Mouse (Mus musculus) embryo, embryonic 10 days (tissue): ENCODE results near the gene Gm49661.

Source experiments
- DNase-seq: peaks from one replicate; pipeline ENCODE4 v3.0.0-alpha.2; 2015; ENCODE audit warnings: low spot score

The Gm49661 gene

DNA sequence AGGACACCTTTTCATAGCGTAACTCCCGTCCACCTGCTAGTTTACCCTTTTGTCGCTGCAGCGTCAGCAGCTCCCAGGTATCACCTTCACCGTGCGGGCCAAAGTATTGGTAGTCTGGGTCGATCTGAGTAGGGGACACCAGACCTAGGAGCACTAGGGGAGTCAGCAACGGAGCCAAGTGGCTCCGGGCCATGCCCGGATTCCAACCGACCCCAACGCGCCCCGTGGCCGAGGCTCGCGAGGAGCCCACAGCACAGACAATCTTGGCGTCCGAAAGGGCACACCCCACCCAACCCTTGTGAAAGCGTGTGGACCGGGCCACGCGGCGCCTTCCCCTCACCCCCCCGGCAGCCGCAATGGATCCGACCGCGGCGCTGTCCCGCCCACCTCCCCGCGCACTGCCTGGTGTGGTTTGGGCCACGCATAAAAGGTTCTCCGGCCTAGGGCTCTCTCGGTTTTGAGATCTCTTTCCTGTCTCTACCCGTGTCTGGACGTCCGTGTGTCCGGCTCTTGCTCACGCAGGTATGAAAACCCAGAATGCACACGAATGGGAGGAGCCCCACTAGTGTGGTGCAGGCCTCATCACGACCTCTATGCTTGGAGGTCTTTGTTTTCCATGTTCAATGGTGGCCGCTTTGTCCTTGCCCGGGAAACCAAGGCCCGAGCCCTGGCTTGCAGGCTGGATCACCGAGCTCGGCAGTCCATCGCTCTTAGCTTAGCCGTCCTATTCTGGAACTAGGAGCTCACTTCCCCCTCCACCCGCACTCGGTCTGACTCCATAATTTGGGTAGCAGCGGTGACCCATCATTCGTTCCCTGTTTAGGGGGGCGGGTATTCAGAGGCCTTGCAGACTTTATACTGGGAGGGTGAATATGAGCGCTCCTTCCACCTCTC, at the start of gene Gm49661, which contains the start of the genes Prdx2 and Rnaseh2a:
TSS of gene Gm49661 (minus strand) at position 193 of the 894 bp plus-strand sequence.
TSS of gene Prdx2 (plus strand) at position 347 of the 894 bp plus-strand sequence.
TSS of gene Rnaseh2a (minus strand) at position 527 of the 894 bp plus-strand sequence.
- peak; percentile 83 for DNase-seq

DNA sequence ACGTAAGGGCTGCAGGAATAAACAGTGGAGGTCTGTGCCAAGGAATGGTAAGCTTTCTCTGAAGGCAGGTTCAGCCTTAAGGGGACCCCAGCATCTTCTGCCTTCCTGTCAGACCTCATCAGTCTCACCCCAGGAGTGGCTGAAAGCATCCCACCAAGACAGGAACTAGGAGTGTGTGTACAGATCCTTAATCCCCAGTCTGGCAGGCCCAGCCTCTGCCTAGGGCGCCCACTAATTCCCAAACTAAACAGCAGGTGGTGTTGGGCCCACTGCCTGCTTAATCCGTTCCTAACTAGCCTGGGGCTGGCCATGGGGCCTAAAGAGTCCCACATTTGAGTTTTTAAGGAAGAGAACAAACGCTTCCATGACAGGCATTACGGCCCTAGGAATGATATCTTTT, 48.0 kb upstream of the Gm49661 start:
- DNase-seq = no peak

DNA sequence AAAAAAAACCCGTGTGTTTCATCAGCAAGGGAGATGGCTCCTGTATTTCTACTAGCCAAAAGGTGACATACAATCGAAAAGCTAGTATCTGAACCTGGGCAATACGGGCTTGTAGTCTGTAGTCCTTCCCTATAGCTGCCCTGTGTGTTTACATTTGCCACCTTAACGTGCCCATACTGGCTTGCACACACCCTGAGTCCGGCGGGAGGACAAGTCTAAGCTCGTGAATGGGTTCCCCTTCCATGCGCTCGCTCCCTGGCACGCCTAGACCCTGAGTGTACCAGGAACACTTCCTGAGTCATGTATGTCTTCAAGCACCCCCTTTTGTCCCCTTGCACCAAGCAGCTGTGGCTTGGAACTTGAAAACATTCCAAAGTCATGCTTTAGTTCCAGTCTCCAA, 47.5 kb upstream of the Gm49661 start:
- DNase-seq = no peak

DNA sequence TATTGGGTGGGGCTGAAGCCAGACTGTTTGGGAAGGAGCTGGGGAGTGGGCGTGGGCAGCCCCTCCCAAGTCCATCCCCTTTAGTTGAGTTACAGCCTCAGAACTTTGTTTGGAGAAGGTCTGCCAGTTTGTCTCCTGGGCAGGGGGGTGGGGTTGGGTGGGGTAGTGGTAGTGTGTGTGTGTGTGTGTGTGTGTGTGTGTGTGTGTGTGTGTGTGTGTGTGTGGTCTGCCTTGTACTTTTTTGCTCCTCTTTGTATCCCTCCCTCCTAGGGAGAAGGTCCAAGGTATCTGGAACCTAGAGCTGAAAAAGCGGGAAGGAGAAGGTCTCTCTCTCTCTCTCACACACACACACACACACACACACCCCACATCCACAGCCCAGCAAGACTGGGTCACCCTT, 45.2 kb upstream of the Gm49661 start, which contains the start of gene Best2:
TSS of gene Best2 (minus strand) at position 101 of the 400 bp plus-strand sequence.
- no peak for DNase-seq

DNA sequence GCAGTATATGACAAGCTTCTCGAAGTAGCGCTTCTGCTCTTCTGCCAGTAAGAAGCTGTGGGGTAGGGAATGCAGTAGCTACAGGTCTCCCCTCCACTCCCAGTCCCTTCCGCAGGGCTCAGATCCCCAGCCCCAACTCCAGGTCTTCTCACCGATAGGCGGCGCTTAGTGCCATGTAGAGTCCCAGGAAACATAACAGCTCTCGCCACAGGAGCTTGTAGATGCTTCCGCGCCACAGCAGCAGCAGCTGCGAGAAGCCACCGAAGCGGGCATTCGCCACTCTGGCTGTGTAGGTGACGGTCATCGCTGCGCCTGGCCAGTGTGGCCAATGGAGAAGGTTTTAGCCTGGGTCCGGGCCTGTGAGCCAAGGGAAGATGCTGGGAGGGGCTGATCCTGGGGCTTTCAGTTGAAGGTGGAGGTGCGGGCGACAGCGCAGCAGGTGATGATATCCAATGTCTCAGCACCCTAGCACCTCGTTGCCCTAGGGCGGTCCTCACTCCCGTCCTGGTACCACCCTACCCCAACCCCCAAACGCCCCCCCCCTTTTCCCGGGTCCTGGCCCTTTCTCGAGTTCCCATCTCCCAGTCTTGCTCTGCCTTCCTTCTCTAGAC, 44.1 kb upstream of the Gm49661 start:
- DNase-seq = peak; percentile 90

DNA sequence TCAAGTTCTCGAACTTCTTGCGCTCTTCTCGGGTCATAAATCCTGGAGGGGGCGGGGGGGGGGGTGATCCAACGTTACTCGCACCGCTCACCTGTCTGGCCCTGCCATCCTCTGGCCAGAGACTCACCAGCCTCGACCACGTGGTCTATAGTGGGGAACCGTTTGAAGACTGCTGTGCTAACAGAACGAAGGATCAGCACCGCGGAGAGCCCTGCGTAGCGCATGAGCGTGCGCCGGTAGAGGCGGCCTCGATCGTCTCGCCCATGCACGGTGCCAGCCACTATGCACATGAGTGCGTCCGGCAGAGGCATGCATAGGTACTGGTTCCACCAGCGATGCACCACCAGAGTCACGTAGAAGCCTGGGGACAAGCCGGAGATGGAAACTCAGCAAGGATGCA, 42.0 kb upstream of the Gm49661 start:
- peak; percentile 36 for DNase-seq

DNA sequence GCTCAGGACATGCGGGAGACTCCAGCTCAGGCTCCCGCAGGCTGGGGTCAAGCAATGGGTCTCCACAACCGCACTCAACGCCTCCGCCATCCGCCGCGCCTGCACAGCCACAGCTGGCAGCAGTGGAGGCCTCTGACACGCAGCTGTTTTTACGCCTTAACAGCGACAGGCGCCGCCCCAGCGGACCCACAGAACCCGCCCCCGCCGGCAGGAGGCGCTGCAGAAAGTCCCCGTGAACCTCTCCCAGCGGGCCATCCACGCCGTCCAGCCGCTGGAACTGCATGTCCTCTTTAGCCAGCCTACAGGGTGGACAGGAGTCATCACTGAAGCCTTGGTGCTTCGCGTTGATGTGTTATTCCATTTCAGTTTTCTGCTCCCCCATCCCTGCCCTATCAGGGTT, 38.5 kb upstream of the Gm49661 start:
- DNase-seq = no peak

DNA sequence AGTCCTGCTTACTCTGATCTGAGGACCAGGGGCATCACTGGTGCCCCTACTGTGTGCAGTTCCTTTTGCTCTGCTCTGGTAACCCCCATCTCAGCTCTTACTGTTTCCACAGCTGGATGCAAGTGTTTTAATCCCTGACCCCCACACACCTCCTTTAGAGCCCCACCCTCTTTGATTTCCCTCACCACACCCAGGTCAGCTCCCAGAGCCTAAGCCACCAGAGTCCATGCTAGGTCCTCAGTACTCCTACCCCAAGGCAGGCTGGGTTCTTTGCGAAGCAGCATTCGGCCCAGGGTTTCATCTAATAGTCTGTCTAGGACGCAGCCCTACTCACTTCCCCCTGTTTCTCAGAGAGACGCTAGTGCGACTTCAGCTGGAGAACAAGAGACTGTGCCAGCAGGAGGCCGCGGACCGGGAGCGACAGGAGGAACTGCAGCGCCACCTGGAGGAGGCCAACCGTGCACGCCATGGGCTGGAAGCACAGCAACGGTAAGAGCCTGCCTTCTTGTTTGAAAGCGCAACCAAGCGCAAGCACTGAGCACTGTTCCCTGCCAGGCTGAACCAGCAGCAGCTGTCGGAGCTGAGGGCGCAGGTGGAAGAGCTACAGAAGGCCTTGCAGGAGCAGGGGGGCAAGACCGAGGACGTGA, 28.5 kb upstream of the Gm49661 start:
- DNase-seq = peak; percentile 96

DNA sequence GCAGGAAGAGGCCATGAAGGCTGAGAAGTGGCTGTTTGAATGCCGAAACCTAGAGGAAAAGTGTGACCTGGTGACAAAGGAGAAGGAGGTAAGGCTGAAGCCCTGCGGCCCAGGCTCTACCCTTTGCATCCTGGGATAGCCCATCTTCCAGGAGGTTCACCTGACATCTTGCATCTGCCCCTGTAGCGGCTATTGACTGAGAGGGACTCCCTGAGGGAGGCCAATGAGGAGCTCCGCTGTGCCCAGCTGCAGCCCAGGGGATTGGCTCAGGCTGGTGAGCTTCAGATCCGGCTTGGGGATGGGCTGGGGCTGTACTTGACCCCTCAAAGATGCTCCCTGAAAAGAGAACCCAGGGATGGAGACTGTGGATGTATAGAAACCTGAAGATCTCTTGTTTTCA, 27.7 kb upstream of the Gm49661 start:
- DNase-seq = no peak

DNA sequence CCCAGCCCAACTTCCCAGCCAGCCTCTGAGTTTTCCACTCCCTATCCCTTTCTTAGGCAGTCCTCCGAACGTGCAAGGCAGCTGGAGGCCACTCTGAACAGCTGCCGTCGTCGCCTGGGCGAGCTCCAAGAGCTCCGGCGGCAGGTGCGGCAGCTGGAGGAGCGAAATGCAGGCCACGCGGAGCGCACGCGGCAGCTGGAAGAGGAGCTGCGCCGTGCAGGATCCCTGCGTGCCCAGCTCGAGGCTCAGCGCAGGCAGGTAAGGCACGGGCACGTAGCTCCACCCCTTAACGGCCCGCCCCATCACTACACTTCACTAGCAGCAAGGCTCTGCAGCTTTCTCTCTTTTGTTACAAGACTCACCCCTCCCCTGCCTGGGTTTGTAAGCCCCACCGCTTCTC, 26.4 kb upstream of the Gm49661 start:
- DNase-seq = peak; percentile 24

DNA sequence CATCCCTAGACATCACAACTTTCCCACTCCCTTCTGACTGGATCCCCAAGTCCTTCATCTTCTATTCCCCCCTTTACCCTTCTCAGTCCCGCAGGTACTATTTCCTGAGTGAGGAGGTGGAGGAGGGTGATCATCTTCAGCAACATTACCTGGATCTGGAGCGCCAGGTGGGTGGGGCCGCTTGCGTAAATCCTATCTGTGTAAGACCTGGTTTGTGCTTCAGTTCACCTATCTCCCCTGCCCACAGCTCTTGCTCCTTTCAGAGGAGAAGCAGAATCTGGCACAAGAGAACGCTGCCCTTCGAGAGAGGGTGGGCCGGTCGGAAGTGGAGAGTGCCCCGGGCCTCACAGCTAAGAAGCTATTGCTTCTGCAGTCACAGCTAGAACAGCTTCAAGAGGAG, 25.1 kb upstream of the Gm49661 start:
- no peak for DNase-seq

DNA sequence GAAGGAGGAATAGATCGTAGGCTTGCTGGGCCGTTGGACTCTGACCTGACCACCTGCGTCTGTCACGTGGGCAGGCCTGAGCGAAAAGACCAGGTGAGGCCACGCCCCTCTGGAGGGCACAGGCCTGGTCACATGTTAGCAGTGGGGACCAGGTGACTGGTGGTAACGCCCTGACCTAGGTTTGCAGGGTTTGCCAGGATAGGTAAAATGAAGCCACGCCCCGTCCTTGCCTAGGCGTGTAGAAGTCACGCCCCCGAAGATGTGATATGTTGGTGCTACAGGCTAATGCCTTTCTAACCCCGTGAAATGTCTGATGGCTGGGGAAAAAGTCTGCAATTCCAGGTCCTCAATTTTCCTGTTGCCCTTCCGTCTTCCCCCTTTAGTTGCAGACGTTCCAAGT, 21.6 kb upstream of the Gm49661 start:
- peak; percentile 81 for DNase-seq

DNA sequence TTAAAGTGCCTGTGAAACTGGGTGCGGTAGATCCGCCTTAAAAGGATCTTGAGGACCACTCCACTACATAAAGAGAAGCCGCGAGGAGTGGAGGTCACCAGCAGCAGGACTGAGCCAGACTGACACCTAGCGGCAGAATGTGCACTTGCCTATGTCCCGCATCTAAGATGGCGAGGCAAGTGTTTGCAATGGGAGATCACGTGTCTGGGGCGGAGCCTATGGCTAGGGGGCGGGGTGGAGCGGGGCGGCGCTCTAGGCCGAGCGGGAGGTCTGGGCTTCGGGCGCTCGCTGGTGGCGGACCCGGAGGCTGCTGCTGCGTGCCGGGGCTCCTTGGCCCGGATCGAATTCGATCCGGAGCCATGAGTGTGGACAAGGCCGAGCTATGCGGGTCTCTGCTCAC, 21.1 kb upstream of the Gm49661 start, which contains the start of gene Hook2:
TSS of gene Hook2 (plus strand) at position 255 of the 400 bp plus-strand sequence.
- DNase-seq = peak; percentile 100

DNA sequence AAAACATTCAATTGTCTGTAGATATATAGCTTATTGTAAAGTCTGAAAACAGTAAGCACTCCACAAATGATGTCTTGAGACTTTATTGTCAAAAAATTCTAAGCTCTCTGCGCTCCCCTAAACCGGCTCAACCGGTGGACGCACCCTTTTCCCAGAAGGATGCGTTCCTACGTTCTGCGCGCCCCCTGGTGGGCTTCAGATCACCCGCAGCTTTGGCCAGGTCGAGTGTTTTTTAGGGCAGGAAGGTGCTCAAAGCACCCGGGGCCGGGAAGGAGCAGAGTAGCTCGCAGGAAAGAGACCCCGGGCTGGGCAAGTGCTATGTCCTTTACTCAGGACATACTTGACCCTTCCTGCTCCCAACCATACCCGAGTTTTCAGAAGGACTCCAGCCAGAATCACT, 20.6 kb upstream of the Gm49661 start:
- peak; percentile 95 for DNase-seq

DNA sequence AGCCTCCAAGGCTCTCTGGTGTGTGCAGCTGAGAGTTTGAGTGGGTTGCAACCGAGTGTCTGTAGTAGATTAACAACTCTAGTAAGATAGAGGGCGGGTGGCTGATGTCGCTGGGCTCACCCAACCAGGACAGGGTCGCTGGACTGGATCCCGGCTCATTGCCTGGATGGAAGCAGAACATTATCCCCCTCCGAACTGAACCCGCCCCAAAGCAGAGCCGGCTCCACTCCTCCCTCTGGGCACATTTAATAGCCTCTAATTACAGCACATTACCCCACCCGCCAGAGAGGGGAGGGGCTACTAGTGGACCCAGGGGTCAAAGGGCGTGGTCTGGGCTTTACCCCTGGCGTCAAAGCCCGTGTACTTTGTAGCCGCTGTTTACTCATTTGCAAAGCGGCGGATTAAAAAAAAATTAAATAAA, 20.1 kb upstream of the Gm49661 start:
- peak; percentile 60 for DNase-seq

DNA sequence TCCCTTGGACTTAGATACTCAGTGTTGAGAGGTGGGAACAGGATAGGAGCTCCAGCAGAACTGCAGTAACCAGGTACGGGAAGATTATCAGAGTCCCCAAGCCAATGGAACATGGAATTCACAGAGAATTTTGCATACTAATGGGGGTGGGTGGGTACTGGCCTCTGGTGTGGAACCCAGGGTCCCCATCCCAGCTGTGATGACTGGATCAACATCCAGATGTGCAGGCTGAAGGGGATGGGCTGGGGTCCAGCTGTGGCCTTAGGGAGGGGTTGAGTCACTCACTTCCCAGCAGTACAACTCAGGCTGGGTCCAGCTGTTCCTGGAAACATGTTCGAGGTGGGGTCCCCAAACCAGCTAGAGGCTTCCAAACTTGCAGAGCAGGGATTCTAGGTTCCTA, 18.7 kb upstream of the Gm49661 start:
- no peak for DNase-seq

DNA sequence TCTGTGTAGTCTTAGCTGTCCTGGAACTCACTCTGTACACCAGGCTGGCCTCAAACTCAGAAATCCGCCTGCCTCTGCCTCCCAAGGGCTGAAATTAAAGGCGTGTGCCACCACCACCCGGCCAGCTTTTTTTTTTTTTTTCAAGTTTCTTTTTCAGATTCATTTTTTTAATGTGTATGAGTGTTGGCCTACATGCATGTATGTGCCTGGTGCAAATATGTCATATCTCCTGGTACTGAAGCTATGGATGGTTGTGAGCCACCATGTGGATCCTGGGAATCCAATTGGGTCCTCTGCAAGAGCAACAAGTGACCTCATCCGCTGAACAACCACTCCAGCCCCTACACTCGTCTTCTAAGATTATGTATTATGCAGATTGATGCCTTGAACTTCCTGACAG, 18.2 kb upstream of the Gm49661 start:
- DNase-seq = no peak

DNA sequence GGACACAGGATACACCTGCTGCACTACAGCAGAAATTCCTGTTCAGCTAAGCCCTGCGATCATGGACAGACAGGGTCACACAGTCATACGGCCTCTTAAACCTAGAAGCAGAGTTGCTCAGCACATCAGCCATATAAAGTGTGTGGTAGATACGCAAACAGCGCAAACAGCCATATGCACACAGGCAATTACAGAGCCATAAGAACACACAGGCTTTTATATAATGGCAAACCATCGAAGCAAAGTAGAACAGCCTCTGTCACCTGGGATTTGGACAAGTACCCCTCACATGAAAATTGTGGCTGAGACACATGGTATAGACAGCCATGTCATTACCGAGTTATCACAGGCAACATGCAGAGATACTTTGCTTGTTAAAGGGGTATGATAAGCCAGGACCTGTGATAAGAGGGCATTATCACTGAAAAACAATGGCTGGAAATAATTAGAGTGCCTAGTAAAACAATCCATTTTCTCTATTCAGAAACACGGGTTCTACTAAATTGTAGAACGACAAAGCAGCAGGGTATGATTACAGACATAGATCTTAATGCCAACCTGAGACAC, 17.2 kb upstream of the Gm49661 start:
- DNase-seq = peak; percentile 32

DNA sequence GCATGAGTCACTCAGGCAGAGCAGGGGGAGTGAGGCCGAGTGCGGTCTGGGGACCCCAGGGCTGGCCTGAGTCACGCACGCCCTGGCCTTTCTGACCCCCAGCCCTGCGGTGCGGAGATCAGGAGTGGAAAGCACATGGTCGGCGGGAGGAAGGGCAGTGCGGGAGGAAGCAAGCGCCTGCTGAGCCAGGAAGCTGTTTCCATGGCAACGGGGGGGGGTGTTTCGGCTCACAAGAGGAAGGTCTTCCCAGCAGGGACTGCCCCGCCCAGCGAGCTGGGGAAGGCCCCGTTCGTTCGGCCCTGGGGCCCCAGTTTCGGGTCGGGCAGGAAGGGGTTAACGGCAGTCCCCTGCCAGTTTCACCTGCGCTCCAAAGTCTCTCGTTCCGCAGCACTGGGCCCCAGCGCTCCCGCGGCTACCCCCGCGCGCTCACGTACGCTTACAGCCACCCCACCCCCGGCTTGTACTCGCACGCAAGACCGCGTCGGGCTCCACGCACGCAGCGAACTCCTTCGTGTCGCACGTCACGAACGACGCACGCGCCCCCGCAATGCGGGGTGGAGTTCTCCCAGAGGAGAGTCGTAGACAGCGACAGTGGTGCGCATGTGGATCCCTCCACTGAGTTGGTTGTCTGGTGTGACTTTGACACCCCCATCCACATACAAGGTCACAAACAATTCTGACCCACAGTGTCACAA, 16.6 kb upstream of the Gm49661 start:
- peak; percentile 75 for DNase-seq

DNA sequence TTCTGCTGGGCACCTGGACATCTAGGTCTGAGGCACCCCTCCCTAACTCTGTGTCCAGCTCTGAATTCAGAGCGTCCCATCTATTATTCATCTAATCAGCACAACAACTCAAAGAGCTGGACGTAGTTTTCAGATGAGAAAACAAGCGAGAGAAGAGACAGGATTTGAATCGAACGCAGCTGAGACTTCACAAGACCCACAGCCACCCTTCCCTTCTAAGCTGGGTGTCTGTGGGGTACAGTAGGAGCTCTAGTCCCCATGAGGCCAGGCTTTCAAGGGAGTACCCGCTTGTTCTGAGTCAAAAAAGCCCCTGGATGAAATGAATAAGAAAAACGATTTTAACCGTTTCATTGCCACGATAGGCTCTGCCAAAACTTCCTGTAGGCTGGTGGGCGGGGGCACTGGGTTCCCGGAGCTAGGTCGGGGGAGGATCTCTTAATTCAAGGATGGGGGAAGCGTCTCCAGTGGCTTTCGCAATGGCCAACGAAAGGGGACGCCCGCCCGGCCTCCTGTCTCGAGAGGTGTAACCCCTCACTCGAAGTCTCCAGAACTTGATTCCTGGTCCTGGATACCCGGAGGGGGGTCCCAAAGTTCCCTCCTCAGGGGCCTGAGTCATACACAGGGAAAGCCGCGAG, 15.9 kb upstream of the Gm49661 start:
- DNase-seq = peak; percentile 49
